Mouse (Mus musculus) kidney, adult 2 months (tissue): ENCODE data around the gene Setd2. TPM values are rescaled to one million over a fixed set of nuclear protein-coding genes. Genes with fewer than 3 reads are reported as not detected.

ENCODE experiments used
- DNase-seq: peaks from one replicate; pipeline ENCODE4 v3.0.0; 2021
- H3K27ac ChIP-seq: fragments of 200-500 bp; 2 replicates; pipeline ENCODE4 v1.5.1; 2012; ENCODE audit warnings: low read depth, low read length, control low read depth, inconsistent platforms; ENCODE audit not compliant: insufficient read depth
- H3K27me3 ChIP-seq: fragments of 200-500 bp; replicated peaks from 2 replicates; pipeline ENCODE4 v1.6.1; 2012; ENCODE audit warnings: mild to moderate bottlenecking, moderate library complexity, low read length, inconsistent platforms; ENCODE audit not compliant: control insufficient read depth, insufficient read depth
- H3K36me3 ChIP-seq: fragments of 200-500 bp; 2 replicates; pipeline ENCODE4 v1.6.1; 2012; ENCODE audit warnings: mild to moderate bottlenecking, moderate library complexity, low read length, inconsistent platforms; ENCODE audit not compliant: control insufficient read depth, insufficient read depth
- H3K4me1 ChIP-seq: fragments of 200-500 bp; 2 replicates; pipeline ENCODE4 v1.6.1; 2011; ENCODE audit warnings: low read length; ENCODE audit not compliant: control insufficient read depth, insufficient read depth
- H3K4me3 ChIP-seq: fragments of 200-500 bp; 2 replicates; pipeline ENCODE4 v1.5.1; 2011; ENCODE audit warnings: mild to moderate bottlenecking, low read depth, low read length, control low read depth; ENCODE audit not compliant: insufficient read depth
- CTCF ChIP-seq: fragments of 200-500 bp; conservative IDR thresholded peaks from 2 replicates; pipeline ENCODE4 v1.5.1; 2011; ENCODE audit warnings: low read depth, mild to moderate bottlenecking, control low read depth, low read length, moderate library complexity, mixed read lengths; ENCODE audit not compliant: insufficient read depth, insufficient read length
- POLR2A ChIP-seq: fragments of 200-500 bp; IDR thresholded peaks from one replicate; pipeline ENCODE4 v1.6.1; 2011; ENCODE audit warnings: low read depth, low read length, control low read depth
- WGBS: fragments of 180-500 bp; shearing (Covaris S2); methylation state at CpG from one replicate; pipeline ENCODE4 v1.1.7; 2018; 5-methylcytosine and 5-hydroxymethylcytosine counted together
- polyA plus RNA-seq: library from polyadenylated mRNA; depleted of rRNA; stranded (reverse); fragments of >200 nt; gene quantifications from 2 replicates; pipeline ENCODE4 v1.2.3, GENCODE M21; 2012

Gene Setd2
- polyA plus RNA-seq, 1 experiment, result 37.6 TPM

DNA sequence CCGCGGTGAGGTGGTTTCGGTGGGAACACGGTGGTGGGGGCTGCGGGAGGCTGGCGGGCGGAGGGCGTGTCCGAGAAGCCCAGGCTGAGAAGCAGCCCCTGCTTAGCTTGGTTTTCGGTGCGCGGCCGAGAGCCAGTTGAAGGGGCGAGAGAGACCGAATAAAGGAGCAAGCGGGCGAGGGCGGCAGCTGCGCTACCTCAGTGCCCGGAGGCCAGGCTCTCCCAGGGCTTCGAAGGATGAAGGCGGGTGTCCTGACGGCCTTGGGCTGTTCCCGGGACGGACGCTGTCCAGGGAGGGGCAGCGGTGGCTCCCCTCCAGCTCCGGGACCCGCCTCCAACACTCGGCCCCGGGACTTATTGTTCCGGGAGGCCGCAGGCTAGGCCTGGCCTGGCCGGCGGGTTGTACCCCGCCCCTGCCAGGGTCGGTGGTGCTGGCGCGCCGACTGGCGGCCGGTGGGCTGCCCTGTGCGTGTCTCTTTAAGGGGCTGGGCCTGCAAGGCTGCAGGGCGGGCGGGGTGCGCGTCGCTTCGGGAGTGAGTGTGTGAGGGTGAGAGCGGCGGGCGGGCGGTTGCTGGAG, 395 bp upstream of the Setd2 start:
- peaks cover 20% of the 10 kb centered on the region for H3K4me1 ChIP-seq
- TF ChIP-seq CTCF (peak; percentile 56), POLR2A (no peak)
- H3K4me3 ChIP-seq, result peak overlapping the region; percentile 97
- under 1% methylated on average over 50 of the region's 53 CpGs for WGBS
- peak; percentile 97 for DNase-seq
- H3K27me3 ChIP-seq, result no peaks in the 10 kb centered on the region
- H3K36me3 ChIP-seq, result no peaks in the 10 kb centered on the region
- peak overlapping the region; percentile 44 for H3K27ac ChIP-seq

DNA sequence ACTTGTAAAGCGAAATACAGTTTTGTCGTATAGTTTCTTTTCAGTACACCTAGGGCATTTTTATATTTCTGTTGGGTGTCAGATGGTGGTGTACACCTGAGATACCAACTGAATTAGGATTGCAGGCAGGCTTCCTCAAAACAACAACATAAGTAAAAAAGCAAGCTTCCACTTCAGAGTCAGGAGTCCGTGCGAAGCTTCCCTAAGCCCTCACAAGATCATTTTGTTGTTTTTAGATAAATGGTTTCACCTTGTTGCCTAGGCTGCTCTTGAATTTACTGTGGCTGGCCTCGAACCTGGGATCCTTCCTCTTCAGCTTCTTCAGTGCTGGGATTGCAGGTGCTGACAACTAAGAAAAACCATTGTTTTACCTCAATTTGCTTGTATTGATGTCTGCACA, 1.2 kb downstream of the Setd2 start:
- Histone ChIP-seq H3K4me1 (peaks cover 28% of the 10 kb centered on the region), H3K27me3 (no peaks in the 10 kb centered on the region), H3K36me3 (no peaks in the 10 kb centered on the region), H3K27ac (no peak overlapping the region), H3K4me3 (peak overlapping the region; percentile 97)
- peak; percentile 6 for DNase-seq
- 12% methylated on average over 5 of the region's 5 CpGs for WGBS
- TF ChIP-seq CTCF, result no peak
- TF ChIP-seq POLR2A, result no peak

GRCm38 (mm10) chr9:110535114-110535513, 2.7 kb downstream of the Setd2 start:
- no peak overlapping the region for H3K27ac ChIP-seq
- no peak for TF ChIP-seq CTCF
- no peak for TF ChIP-seq POLR2A
- H3K4me1 ChIP-seq, result peaks cover 29% of the 10 kb centered on the region
- WGBS, result 66% methylated on average over 2 of the region's 2 CpGs
- H3K27me3 ChIP-seq, result no peaks in the 10 kb centered on the region
- no peaks in the 10 kb centered on the region for H3K36me3 ChIP-seq
- H3K4me3 ChIP-seq, result no peak overlapping the region
- DNase-seq, result no peak

- Histone ChIP-seq H3K36me3 (no peaks in the 10 kb centered on the region), H3K4me1 (peaks cover 29% of the 10 kb centered on the region), H3K27me3 (no peaks in the 10 kb centered on the region), H3K27ac (no peak overlapping the region), H3K4me3 (no peak overlapping the region)
- peak; percentile 13 for DNase-seq
- WGBS, result 50% methylated on average over 2 of the region's 2 CpGs
- TF ChIP-seq POLR2A, result no peak
- TF ChIP-seq CTCF, result no peak
Observed at GRCm38 (mm10) chr9:110536636-110537035, 4.2 kb downstream of the Setd2 start.

DNA sequence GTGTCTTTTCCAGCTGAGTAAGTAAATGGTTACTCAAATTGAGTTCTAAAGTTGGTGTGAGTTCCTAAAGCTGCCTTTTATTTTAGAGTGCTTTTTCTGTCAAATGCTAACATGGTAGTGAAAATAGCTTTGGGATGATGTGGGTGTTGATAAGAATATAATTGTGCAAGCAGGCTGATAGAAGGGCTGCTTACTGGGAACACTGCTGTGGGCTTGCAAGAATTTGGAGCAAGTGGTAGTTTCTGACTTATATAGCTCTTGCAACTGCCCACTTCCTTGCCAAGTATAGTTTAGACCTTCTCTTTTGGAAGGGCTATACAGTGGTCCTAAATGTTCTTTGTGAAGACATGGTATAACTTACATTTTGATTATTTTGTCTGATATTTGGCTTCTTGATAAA, 6.1 kb downstream of the Setd2 start:
- TF ChIP-seq CTCF (no peak), POLR2A (no peak)
- no peak overlapping the region for H3K27ac ChIP-seq
- no peak for DNase-seq
- peaks cover 29% of the 10 kb centered on the region for H3K4me1 ChIP-seq
- no peaks in the 10 kb centered on the region for H3K27me3 ChIP-seq
- H3K4me3 ChIP-seq, result no peak overlapping the region
- H3K36me3 ChIP-seq, result no peaks in the 10 kb centered on the region

GRCm38 (mm10) chr9:110541988-110542387, 9.6 kb downstream of the Setd2 start:
- Histone ChIP-seq H3K27ac (no peak overlapping the region), H3K4me3 (no peak overlapping the region), H3K36me3 (no peaks in the 10 kb centered on the region), H3K27me3 (no peaks in the 10 kb centered on the region), H3K4me1 (peaks cover 9% of the 10 kb centered on the region)
- WGBS, result 74% methylated on average over 4 of the region's 4 CpGs
- DNase-seq, result no peak
- no peak for TF ChIP-seq POLR2A
- no peak for TF ChIP-seq CTCF

GRCm38 (mm10) chr9:110548261-110548660, 15.9 kb downstream of the Setd2 start:
- WGBS, result 98% methylated on average over 19 of the region's 19 CpGs
- peaks cover 22% of the 10 kb centered on the region for H3K36me3 ChIP-seq
- DNase-seq, result no peak

More at GRCm38 (mm10) chr9:110548261-110548660, 15.9 kb downstream of the Setd2 start:
- Histone ChIP-seq H3K27me3 (no peaks in the 10 kb centered on the region), H3K4me3 (no peak overlapping the region), H3K4me1 (no peaks in the 10 kb centered on the region), H3K27ac (no peak overlapping the region)
- TF ChIP-seq CTCF (no peak), POLR2A (no peak)
